In genomic region chr1:58711365-58712016, GRCm38 (mm10) we compare ENCODE assay signal across 8 mouse cellular contexts. TPM values are rescaled to one million over a fixed set of nuclear protein-coding genes. Genes with fewer than 3 reads are reported as not detected.
A peak's percentile ranks its signal among the peaks of the same experiment; 100 is the strongest.
DNase-seq lines count a peak whose midpoint lies in the region; ATAC-seq and TF ChIP-seq lines count a peak whose summit lies in the region.

TSS of gene Cflar (plus strand) at chr1:58711508.

- peak within 1 kb of the TSS; percentile 76 for H3K9ac ChIP-seq in embryonic facial prominence, embryonic 12.5 days
- peak within 1 kb of the TSS; percentile 93 for H3K9ac ChIP-seq in liver, embryonic 11.5 days (ENCODE audit: low read depth, low read length)

- peaks cover 20% of the 10 kb centered on the region for H3K4me1 ChIP-seq in embryonic facial prominence, embryonic 12.5 days
- H3K4me1 ChIP-seq in liver, embryonic 11.5 days (replicated peaks; ENCODE audit: control insufficient read depth, insufficient read depth, low read length): peaks cover 19% of the 10 kb centered on the region; the same call in 1 of the 2 replicates

- H3K79me2 ChIP-seq in myocyte (ENCODE audit: control insufficient read depth, insufficient read depth): peaks cover 31% of the 10 kb centered on the region

- H3K27me3 ChIP-seq in embryonic facial prominence, embryonic 12.5 days: no peaks in the 10 kb centered on the region
- H3K27me3 ChIP-seq in liver, embryonic 11.5 days (replicated peaks; ENCODE audit: control insufficient read depth, insufficient read depth, low read length): no peaks in the 10 kb centered on the region
- no peaks in the 10 kb centered on the region for H3K27me3 ChIP-seq in myocyte (ENCODE audit: control insufficient read depth, insufficient read depth, insufficient read length)
- no peaks in the 10 kb centered on the region for H3K27me3 ChIP-seq in splenic B cell, adult 2 months (ENCODE audit: control insufficient read depth, insufficient read depth, low read length, poor library complexity, severe bottlenecking)

- H3K4me3 ChIP-seq in embryonic facial prominence, embryonic 12.5 days: peak within 1 kb of the TSS; percentile 65
- peak within 1 kb of the TSS; percentile 71 for H3K4me3 ChIP-seq in liver, embryonic 11.5 days (ENCODE audit: low read depth, low read length)
- H3K4me3 ChIP-seq in myocyte: peak within 1 kb of the TSS; percentile 92

- H3K27ac ChIP-seq in embryonic facial prominence, embryonic 12.5 days: peak within 1 kb of the TSS; percentile 98
- H3K27ac ChIP-seq in liver, embryonic 11.5 days (ENCODE audit: low read depth, low read length): peak within 1 kb of the TSS; percentile 99

- peaks cover 13% of the 10 kb centered on the region for H3K36me3 ChIP-seq in embryonic facial prominence, embryonic 12.5 days
- 0 out of 2 replicates have a peak, but pooled peaks cover 5% of the 10 kb centered on the region for H3K36me3 ChIP-seq in liver, embryonic 11.5 days (ENCODE audit: control insufficient read depth, insufficient read depth, low read length)
- peaks cover 9% of the 10 kb centered on the region for H3K36me3 ChIP-seq in myocyte (ENCODE audit: control insufficient read depth, insufficient read depth)
- 0 out of 2 replicates have a peak, but pooled peaks cover 2% of the 10 kb centered on the region for H3K36me3 ChIP-seq in splenic B cell, adult 2 months (ENCODE audit: control insufficient read depth, insufficient read depth, low read length, poor library complexity, severe bottlenecking)

- DNase-seq in A20 (ENCODE audit: low read depth, low spot score): peak; percentile 91
- DNase-seq in adrenal gland, postnatal 25 days: peak; percentile 73
- peak; percentile 79 for DNase-seq in heart, adult 8-10 months (ENCODE audit: low spot score)
- peak; percentile 73 to 76 for DNase-seq in kidney, adult 8-10 months
- peak; percentile 82 for DNase-seq in liver, embryonic 11.5 days (ENCODE audit: low spot score)
- peak; percentile 73 for DNase-seq in splenic B cell, adult 2 months (ENCODE audit: low read depth, low spot score)

- under 1% methylated on average over 45 of the region's 45 CpGs for whole genome bisulfite sequencing in embryonic facial prominence, embryonic 12.5 days
- WGBS in liver, embryonic 11.5 days: under 1% methylated on average over 45 of the region's 45 CpGs

- peak within 1 kb of the TSS; percentile 57 for H3K4me2 ChIP-seq in embryonic facial prominence, embryonic 12.5 days (replicated peaks)
- peak within 1 kb of the TSS; percentile 80 for H3K4me2 ChIP-seq in liver, embryonic 11.5 days
- peak within 1 kb of the TSS; percentile 87 for H3K4me2 ChIP-seq in myocyte (ENCODE audit: low read depth)

- H3ac ChIP-seq in myocyte (ENCODE audit: control insufficient read depth, insufficient read length): peak within 1 kb of the TSS; percentile 61

- peak; percentile 81 for TF ChIP-seq POLR2A in myocyte (IDR thresholded peaks at IDR 0.05; ENCODE audit: insufficient read length, low read depth)

- H3K9me3 ChIP-seq in embryonic facial prominence, embryonic 12.5 days: no peaks in the 10 kb centered on the region
- no peaks in the 10 kb centered on the region for H3K9me3 ChIP-seq in liver, embryonic 11.5 days (ENCODE audit: control insufficient read depth, low read length)

- peak; percentile 68 for ATAC-seq in embryonic facial prominence, embryonic 12.5 days (ENCODE audit: insufficient number of reproducible peaks, insufficient read depth, low FRiP score, low TSS enrichment)
- peak; percentile 70 for ATAC-seq in liver, embryonic 11.5 days (replicated peaks; ENCODE audit: low FRiP score)

TF ChIP-seq in myocyte, 11 proteins besides CTCF, POLR2A, EP300 and RAD21:
- TF ChIP-seq USF1 (IDR thresholded peaks at IDR 0.05; ENCODE audit: low read depth): no peak
- TF ChIP-seq MAX (IDR thresholded peaks at IDR 0.05; ENCODE audit: low read depth): no peak
- no peak for TF ChIP-seq SRF (IDR thresholded peaks at IDR 0.05; ENCODE audit: control insufficient read depth, insufficient read length, low read depth)
- TF ChIP-seq MYOG (IDR thresholded peaks at IDR 0.05; ENCODE audit: control insufficient read depth in 1 of 3, insufficient read depth in 1 of 3, insufficient read length in 2 of 3, low read depth in 2 of 3): no peak
- TF ChIP-seq POLR2AphosphoS2 (IDR thresholded peaks at IDR 0.05; ENCODE audit: insufficient read length, low read depth): peak; percentile 72
- peak in 1 of 3 experiments; percentile 7 for TF ChIP-seq MYOD1 (IDR thresholded peaks at IDR 0.05; ENCODE audit: control insufficient read depth in 1 of 3, insufficient read length in 2 of 3, low read depth in 2 of 3)
TF ChIP-seq in myocyte: peak in this region for 2.

RNA-seq across cellular contexts. Expression of gene Cflar, which starts in this region (rescaled TPM):
- total RNA-seq in adrenal gland, postnatal 25 days (2021): 104 and 122 TPM in 2 replicates
- 34.9 and 36.3 TPM in 2 replicates for polyA plus RNA-seq in embryonic facial prominence, embryonic 12.5 days (2016; fragmentation: Nextera tagmentation; extraction: Ambion mirVana)
- 10 to 100 TPM; 43.5 to 60.4 (median 50.3) TPM for total RNA-seq in heart, adult 8-10 months (2022)
- polyA plus RNA-seq in liver, embryonic 11.5 days (2014; fragmentation: Nextera tagmentation; extraction: Ambion mirVana): 18.6 and 20.4 TPM in 2 replicates
- polyA plus RNA-seq in myocyte (2012; fragmentation: generic; extraction: Trizol): 19.7 TPM

Comparison
In these comparisons a context has a peak if more than half of its experiments do, and no peak if none do; other contexts are left out.
1. Peak in every context shown above with its lines: DNase-seq, ATAC-seq, H3K4me3 ChIP-seq and H3K27ac ChIP-seq.